Mouse (Mus musculus) ZHBTc4 (cell line): ENCODE results near the gene Chd9.
"Not testable (repeated sequence)": the region's sequence is repeated elsewhere in the genome, so short reads cannot be mapped to it uniquely, and the experiment has no call there.

Source experiments
- DNase-seq: peaks from one replicate; pipeline ENCODE4 v3.0.0-alpha.2; 2011; ENCODE audit warnings: low read depth, low spot score

Gene Chd9

GRCm38 (mm10) chr8:90871375-90872080, 43.4 kb downstream of the Chd9 start:
- DNase-seq: no peak

- DNase-seq: no peak
Observed at GRCm38 (mm10) chr8:90873051-90873450, 44.9 kb downstream of the Chd9 start.

GRCm38 (mm10) chr8:90876213-90876721, 48.1 kb downstream of the Chd9 start:
- no peak for DNase-seq

- peak; percentile 74 for DNase-seq
Observed at GRCm38 (mm10) chr8:90876722-90877429, 48.7 kb downstream of the Chd9 start.

- no peak for DNase-seq
Observed at GRCm38 (mm10) chr8:90877430-90877975, 49.4 kb downstream of the Chd9 start.

GRCm38 (mm10) chr8:90878551-90878950, 50.4 kb downstream of the Chd9 start:
- no peak for DNase-seq

- DNase-seq: no peak
Observed at GRCm38 (mm10) chr8:90880041-90880440, 51.9 kb downstream of the Chd9 start.

- DNase-seq: peak; percentile 91
Observed at GRCm38 (mm10) chr8:90881181-90881580, 53.0 kb downstream of the Chd9 start.

GRCm38 (mm10) chr8:90882088-90882691, 54.0 kb downstream of the Chd9 start:
- DNase-seq: peak; percentile 48

GRCm38 (mm10) chr8:90885671-90886368, 57.7 kb downstream of the Chd9 start:
- no peak for DNase-seq

GRCm38 (mm10) chr8:90886369-90886712, 58.2 kb downstream of the Chd9 start:
- DNase-seq: not testable (repeated sequence)

GRCm38 (mm10) chr8:90887328-90887727, 59.2 kb downstream of the Chd9 start:
- not testable (repeated sequence) for DNase-seq

GRCm38 (mm10) chr8:90891872-90892578, 63.9 kb downstream of the Chd9 start:
- DNase-seq: no peak

GRCm38 (mm10) chr8:90892579-90892919, 64.4 kb downstream of the Chd9 start:
- peak; percentile 70 for DNase-seq

- DNase-seq: no peak
Observed at GRCm38 (mm10) chr8:90894231-90894914, 66.2 kb downstream of the Chd9 start.

GRCm38 (mm10) chr8:90897343-90897742, 69.2 kb downstream of the Chd9 start:
- DNase-seq: no peak

GRCm38 (mm10) chr8:90898578-90898977, 70.4 kb downstream of the Chd9 start:
- DNase-seq: no peak

- DNase-seq: no peak
Observed at GRCm38 (mm10) chr8:90902002-90902401, 73.8 kb downstream of the Chd9 start.

GRCm38 (mm10) chr8:90904171-90904706, 76.1 kb downstream of the Chd9 start:
- DNase-seq: peak; percentile 70

GRCm38 (mm10) chr8:90906922-90907321, 78.8 kb downstream of the Chd9 start:
- DNase-seq: no peak
